Mouse (Mus musculus) forebrain, postnatal 0 days (tissue): ENCODE data around the gene Kif11. TPM values are rescaled to one million over a fixed set of nuclear protein-coding genes. Genes with fewer than 3 reads are reported as not detected.

Experiments
- ATAC-seq: fragments of 200-750 bp; cut with Nextera tagmentation; 2 replicates; pipeline ENCODE4 v1.8.0; 2017; ENCODE audit warnings: mild to moderate bottlenecking, moderate library complexity
- DNase-seq: peaks from one replicate; pipeline ENCODE4 v3.0.0-alpha.2; 2015
- H3K27ac ChIP-seq: fragments of 300-500 bp; sonication (generic); 2 replicates; pipeline ENCODE4 v1.5.1; 2014; ENCODE audit warnings: low read depth, mild to moderate bottlenecking, antibody characterized with exemption, low read length, moderate library complexity, mixed read lengths
- H3K27me3 ChIP-seq: fragments of 300-500 bp; sonication (generic); 2 replicates; pipeline ENCODE4 v1.6.1; 2014; ENCODE audit warnings: mild to moderate bottlenecking, low read length, mixed read lengths; ENCODE audit not compliant: insufficient read depth
- H3K36me3 ChIP-seq: fragments of 300-500 bp; sonication (generic); 2 replicates; pipeline ENCODE4 v1.6.1; 2014; ENCODE audit warnings: mild to moderate bottlenecking, moderate library complexity; ENCODE audit not compliant: insufficient read depth
- H3K4me1 ChIP-seq: fragments of 300-500 bp; sonication (generic); 2 replicates; pipeline ENCODE4 v1.6.1; 2014; ENCODE audit warnings: antibody characterized with exemption; ENCODE audit not compliant: insufficient read depth
- H3K4me2 ChIP-seq: fragments of 300-500 bp; sonication (generic); 2 replicates; pipeline ENCODE4 v1.6.1; 2014; ENCODE audit warnings: low read depth, mild to moderate bottlenecking, moderate library complexity
- H3K4me3 ChIP-seq: fragments of 300-500 bp; sonication (generic); 2 replicates; pipeline ENCODE4 v1.5.1; 2014; ENCODE audit warnings: low read depth, low read length, mixed read lengths
- H3K9ac ChIP-seq: fragments of 300-500 bp; sonication (generic); 2 replicates; pipeline ENCODE4 v1.6.1; 2014; ENCODE audit warnings: mild to moderate bottlenecking
- H3K9me3 ChIP-seq: fragments of 300-500 bp; sonication (generic); 2 replicates; pipeline ENCODE4 v1.6.1; 2016; ENCODE audit warnings: low read length
- CTCF ChIP-seq: sonication (generic); IDR thresholded peaks from 2 replicates; pipeline ENCODE4 v1.5.1; 2016; ENCODE audit warnings: antibody characterized with exemption, control low read depth, low read depth
- WGBS: fragments of 180-500 bp; shearing (Covaris S2); extraction: QIAGEN DNeasy Blood & Tissue Kit; methylation state at CpG from one replicate; pipeline ENCODE4 v1.1.7; 2014; 5-methylcytosine and 5-hydroxymethylcytosine counted together
- polyA plus RNA-seq: library from polyadenylated mRNA; unstranded; fragments of >200 nt; fragmentation: Nextera tagmentation; extraction: Ambion mirVana; gene quantifications from 2 replicates; pipeline ENCODE4 v1.2.1, GENCODE M21; 2015
- total RNA-seq: library from RNA; depleted of rRNA; stranded (reverse); fragments of >200 nt; gene quantifications from 2 replicates; pipeline ENCODE4 v1.2.3, GENCODE M21; 2014; rRNA removed

The Kif11 gene
- total and polyA plus RNA-seq, 2 experiments from 2014 or later = 6.3 to 15.2 TPM

- WGBS = 85% methylated on average over 3 of the region's 3 CpGs
- no peak for DNase-seq
- no peaks in the 10 kb centered on the region for H3K27me3 ChIP-seq
- no peaks in the 10 kb centered on the region for H3K4me1 ChIP-seq
- no peak for TF ChIP-seq CTCF
- no peak overlapping the region for H3K27ac ChIP-seq
- H3K4me3 ChIP-seq = no peak overlapping the region
- H3K4me2 ChIP-seq = no peak overlapping the region
- H3K9me3 ChIP-seq = no peaks in the 10 kb centered on the region
- H3K36me3 ChIP-seq = no peaks in the 10 kb centered on the region
- no peak overlapping the region for H3K9ac ChIP-seq
- no peak for ATAC-seq
Measured at GRCm38 (mm10) chr19:37466403-37466802, 90.2 kb downstream of the Kif11 start.

- Histone ChIP-seq H3K4me2 (no peak overlapping the region), H3K36me3 (no peaks in the 10 kb centered on the region), H3K27me3 (no peaks in the 10 kb centered on the region), H3K27ac (no peak overlapping the region), H3K4me3 (no peak overlapping the region), H3K9ac (no peak overlapping the region), H3K9me3 (no peaks in the 10 kb centered on the region), H3K4me1 (no peaks in the 10 kb centered on the region)
- no peak for DNase-seq
- no peak for ATAC-seq
- WGBS = 88% methylated on average over 5 of the region's 5 CpGs
- TF ChIP-seq CTCF = no peak
Measured at GRCm38 (mm10) chr19:37466978-37467377, 90.8 kb downstream of the Kif11 start.

GRCm38 (mm10) chr19:37468841-37469566, 92.8 kb downstream of the Kif11 start:
- Histone ChIP-seq H3K9ac (no peak overlapping the region), H3K4me3 (no peak overlapping the region), H3K36me3 (no peaks in the 10 kb centered on the region), H3K27me3 (no peaks in the 10 kb centered on the region), H3K4me1 (no peaks in the 10 kb centered on the region), H3K4me2 (no peak overlapping the region), H3K27ac (no peak overlapping the region), H3K9me3 (no peaks in the 10 kb centered on the region)
- 66% methylated on average over 6 of the region's 6 CpGs for WGBS
- DNase-seq = no peak
- no peak for TF ChIP-seq CTCF
- ATAC-seq = no peak

Other genes with a start within 250 kb of the Kif11 start
- gene March5, start 168.9 kb upstream of the Kif11 start, total RNA-seq = 94.9 and 102 TPM in 2 replicates
- gene March5, start 168.9 kb upstream of the Kif11 start, polyA plus RNA-seq = 118 and 122 TPM in 2 replicates
- gene Cpeb3, start 167.8 kb upstream of the Kif11 start, total RNA-seq = 12.9 and 18.1 TPM in 2 replicates
- gene Cpeb3, start 167.8 kb upstream of the Kif11 start, polyA plus RNA-seq = 3.9 and 7.9 TPM in 2 replicates
- gene Ide, start 38.6 kb upstream of the Kif11 start, total RNA-seq = 20.4 and 25.7 TPM in 2 replicates
- 18.1 and 31.1 TPM in 2 replicates for gene Ide, start 38.6 kb upstream of the Kif11 start, polyA plus RNA-seq
- 0.69 and 1.1 TPM in 2 replicates for gene Hhex, start 58.4 kb downstream of the Kif11 start, total RNA-seq
- 2.1 and 3.4 TPM in 2 replicates for gene Hhex, start 58.4 kb downstream of the Kif11 start, polyA plus RNA-seq
- gene Exoc6, start 174.0 kb downstream of the Kif11 start, total RNA-seq = 42.9 and 47.5 TPM in 2 replicates
- gene Exoc6, start 174.0 kb downstream of the Kif11 start, polyA plus RNA-seq = 30.6 and 34.3 TPM in 2 replicates